In genomic region chr19:10603660-10604523, GRCm38 (mm10) we compare ENCODE assay signal across 1 mouse cellular context.
A peak's percentile ranks its signal among the peaks of the same experiment; 100 is the strongest.
TF ChIP-seq lines count a peak whose summit lies in the region.

No protein-coding gene starts in this region.

TF ChIP-seq in CH12.LX, 34 proteins besides CTCF, POLR2A, EP300 and RAD21:
- TF ChIP-seq NELFE (IDR thresholded peaks at IDR 0.05; ENCODE audit: low read depth, low read length) (no peak), POLR2AphosphoS2 (IDR thresholded peaks at IDR 0.05; ENCODE audit: low read depth, low read length) (0 out of 2 replicates have a peak, but pooled peaks have one; percentile 28), TBP (conservative IDR thresholded peaks at IDR 0.05; ENCODE audit: low read depth, low read length) (0 out of 2 replicates have a peak, but pooled peaks have one; percentile 35), SIN3A (IDR thresholded peaks at IDR 0.05; ENCODE audit: low read length) (peak; percentile 45; the same call in 1 of the 2 replicates), IRF4 (IDR thresholded peaks at IDR 0.05; ENCODE audit: low read depth, low read length) (no peak), SMC3 (IDR thresholded peaks at IDR 0.05; ENCODE audit: low read depth, low read length) (no peak)
TF ChIP-seq in CH12.LX: peak in this region for 3.
